Mouse (Mus musculus) yolk sac, embryonic 10.5 days (tissue): ENCODE data around the gene Hoxd9.

Experiments
- DNase-seq: peaks from one replicate; pipeline ENCODE4 v3.0.0-alpha.2; 2017; ENCODE audit warnings: low spot score

Gene Hoxd9

GRCm38 (mm10) chr2:74713239-74714150 is 16.0 kb downstream of the Hoxd9 start:
- DNase-seq, result no peak

GRCm38 (mm10) chr2:74714156-74714789 is 16.7 kb downstream of the Hoxd9 start:
- DNase-seq, result no peak

- no peak for DNase-seq
These were observed 17.4 kb downstream of the Hoxd9 start for GRCm38 (mm10) chr2:74714881-74715280.

DNA sequence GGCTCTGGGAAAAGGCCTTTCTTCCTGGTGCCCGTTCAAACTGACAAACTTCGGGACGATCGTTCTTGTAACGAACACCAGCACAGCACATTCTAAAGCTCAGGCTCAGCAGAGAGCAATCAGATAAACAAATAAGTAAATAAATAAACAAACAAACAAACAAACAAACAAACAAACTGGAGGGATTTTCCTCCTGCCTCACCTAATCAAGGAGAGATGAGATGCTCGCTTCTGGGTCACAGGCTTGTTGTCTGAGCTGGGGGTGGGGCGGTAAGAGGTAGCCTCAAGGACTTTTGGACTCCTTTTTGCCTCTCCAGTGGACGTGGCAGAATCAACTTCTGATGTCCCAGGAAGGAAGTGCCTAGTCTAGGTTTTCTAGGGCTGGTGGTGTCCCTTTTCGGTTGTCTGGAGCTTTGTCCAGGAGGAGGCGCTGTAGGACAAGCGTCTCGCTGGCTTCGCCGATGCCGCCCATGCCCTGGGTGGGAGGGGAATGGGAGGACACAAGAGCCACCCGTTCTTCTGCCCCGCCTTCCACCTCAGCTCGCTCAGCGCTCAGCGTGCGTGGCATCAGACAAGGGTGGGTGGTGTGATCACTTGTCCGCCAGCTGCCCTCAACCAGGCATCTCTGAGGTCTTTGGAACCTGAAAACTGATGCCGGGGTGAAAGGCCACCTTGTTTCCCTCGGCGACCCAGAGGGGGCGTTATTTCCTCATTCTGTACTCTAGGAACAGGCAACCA is 18.1 kb downstream of the Hoxd9 start:
- DNase-seq, result peak; percentile 83

DNA sequence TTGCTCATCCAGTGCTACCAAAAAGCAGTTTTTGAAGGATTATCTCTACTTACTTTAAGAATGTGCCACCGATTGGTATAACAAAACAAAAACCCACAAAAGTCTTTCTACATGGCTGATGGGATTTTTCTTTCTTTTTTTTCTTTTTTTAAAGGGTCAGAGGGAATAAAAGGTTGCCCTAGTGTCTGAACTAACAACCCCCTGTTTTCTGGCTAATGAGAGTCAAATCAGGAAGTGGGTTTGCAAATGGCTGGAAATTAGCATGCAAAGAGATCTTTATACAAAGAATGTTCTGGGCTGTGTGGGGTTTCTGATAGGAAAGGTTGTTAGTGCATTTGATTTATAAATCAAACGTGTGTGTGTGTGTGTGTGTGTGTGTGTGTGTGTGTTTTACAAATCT is 22.9 kb downstream of the Hoxd9 start:
- DNase-seq, result no peak

GRCm38 (mm10) chr2:74720955-74721491 is 23.5 kb downstream of the Hoxd9 start:
- no peak for DNase-seq

DNA sequence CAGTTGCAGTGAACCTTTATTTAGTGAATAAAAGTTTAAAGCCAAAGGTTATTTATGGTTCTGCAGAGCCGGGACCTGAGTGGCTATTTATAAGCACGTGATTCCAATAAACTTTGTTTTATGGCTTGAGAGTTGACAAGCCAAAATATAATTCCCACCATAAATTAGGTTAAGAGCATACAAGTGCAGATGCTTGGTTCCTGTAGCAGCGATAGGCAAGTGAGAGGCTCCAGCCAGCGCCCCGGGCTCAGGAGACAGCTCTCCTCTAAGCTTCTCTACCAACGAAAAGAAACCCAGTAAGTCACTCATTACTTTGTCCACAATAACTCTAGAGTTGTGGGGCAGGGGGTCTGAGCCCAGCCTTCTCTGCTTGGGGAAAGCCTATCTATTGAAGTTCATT is 24.4 kb downstream of the Hoxd9 start:
- no peak for DNase-seq

- DNase-seq, result no peak
These were observed 25.4 kb downstream of the Hoxd9 start for GRCm38 (mm10) chr2:74722949-74723348.

DNA sequence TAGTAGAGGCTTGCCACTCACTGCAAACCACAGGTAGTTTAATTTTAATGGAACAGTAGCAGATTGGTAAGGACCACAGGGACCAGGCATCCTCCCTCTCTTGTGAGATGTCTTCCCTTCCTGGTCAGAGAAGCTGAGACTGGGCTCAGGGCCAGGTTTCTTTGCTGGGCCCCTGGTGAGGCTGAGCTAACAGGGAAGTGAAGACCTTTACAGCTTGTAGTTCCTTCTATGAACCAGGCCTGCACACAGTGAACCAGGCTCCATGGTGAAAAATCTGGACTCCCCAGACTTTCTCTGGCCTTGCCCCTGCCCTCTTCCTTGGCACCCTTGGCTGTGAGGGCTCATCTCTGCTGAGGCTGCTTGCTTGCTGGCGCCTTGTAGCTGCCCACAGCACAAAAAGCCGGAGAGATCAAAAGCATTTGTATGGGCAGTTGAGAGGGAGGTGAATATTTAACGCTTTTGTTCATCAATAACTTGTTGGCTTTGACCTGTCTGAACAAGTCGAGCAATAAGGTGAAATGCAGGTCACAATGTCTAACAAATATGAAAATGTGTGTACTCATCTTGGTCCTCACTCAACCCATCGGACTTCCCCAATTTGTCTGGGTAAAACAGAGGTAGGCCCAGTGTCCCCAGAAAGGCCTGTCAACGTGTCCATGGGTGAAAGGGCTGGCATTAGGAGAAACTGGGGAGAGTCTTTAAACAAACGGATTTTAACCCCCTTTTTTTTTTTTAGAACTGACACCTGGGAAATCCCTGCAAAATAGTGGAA is 26.9 kb downstream of the Hoxd9 start:
- no peak for DNase-seq

- DNase-seq, result no peak
These were observed 27.6 kb downstream of the Hoxd9 start for GRCm38 (mm10) chr2:74725171-74725570.

GRCm38 (mm10) chr2:74726551-74726950 is 29.0 kb downstream of the Hoxd9 start, which contains the start of gene Gm28230:
Gene Gm28230 (plus strand): TSS chr2:74726728.
- no peak for DNase-seq

DNA sequence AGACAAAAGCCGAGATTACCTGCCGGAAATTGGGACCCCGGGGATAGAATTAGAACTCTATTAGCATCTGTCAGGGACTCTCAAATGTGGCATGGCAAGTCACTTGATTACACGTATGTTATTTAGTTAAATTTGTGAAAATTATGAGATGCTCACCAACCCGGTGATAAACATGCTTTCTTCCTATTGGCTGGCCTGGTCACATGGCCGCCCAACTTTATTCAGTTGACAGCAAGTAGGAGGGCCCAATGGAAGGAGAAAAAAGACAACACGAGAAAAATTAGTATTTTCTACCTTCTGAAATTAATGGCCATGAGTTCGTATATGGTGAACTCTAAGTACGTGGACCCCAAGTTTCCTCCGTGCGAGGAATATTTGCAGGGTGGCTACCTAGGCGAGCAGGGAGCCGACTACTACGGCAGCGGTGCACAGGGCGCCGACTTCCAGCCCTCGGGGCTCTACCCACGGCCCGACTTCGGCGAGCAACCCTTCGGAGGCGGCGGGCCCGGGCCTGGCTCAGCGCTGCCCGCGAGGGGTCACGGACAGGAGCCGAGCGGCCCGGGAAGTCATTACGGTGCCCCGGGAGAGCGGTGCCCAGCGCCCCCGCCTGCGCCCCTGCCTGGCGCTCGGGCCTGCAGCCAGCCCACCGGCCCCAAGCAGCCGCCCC is 29.6 kb downstream of the Hoxd9 start:
- DNase-seq, result no peak

GRCm38 (mm10) chr2:74727640-74728302 is 30.2 kb downstream of the Hoxd9 start:
- no peak for DNase-seq

GRCm38 (mm10) chr2:74728303-74728680 is 30.8 kb downstream of the Hoxd9 start:
- DNase-seq, result no peak

DNA sequence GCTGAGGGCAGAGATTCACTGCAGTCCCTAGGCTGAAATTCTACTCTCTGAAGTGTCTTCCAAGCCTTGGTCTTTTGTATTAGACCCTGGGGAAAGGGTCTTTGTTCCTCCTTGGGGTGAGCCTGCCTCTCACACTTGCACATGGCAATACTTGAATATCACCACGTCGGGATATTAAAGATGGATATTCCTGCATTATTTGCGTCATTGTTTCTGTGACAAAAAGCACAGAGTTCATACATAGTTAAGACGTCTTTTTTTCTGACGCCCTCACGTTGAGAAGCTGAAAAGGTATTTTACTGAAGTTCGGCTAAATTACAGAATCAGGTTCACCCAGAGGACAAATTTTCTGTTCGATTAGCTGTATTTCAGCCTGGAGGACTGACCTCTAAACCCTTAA is 32.8 kb downstream of the Hoxd9 start:
- no peak for DNase-seq

DNA sequence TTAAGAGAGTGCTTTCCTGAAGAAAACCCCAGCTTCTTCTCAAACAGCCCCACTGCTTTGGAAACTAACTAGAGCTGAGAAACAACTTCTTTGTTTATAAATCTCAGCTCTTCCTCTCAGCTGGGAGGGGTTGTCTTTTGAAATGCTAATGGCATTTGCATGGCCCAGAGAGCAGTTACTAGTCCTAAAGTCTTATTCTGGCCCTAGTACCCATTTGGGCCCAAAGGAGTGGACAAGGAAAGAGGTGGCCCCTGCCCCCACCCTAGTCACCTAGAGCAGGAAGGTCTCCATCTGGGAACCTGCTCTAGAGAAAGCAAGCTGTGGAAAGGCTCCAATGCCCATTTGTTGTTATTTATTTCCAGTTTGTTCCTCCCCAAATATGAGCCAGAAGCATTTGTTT is 33.5 kb downstream of the Hoxd9 start:
- no peak for DNase-seq

- DNase-seq, result no peak
These were observed 34.4 kb downstream of the Hoxd9 start for GRCm38 (mm10) chr2:74731799-74732512.

DNA sequence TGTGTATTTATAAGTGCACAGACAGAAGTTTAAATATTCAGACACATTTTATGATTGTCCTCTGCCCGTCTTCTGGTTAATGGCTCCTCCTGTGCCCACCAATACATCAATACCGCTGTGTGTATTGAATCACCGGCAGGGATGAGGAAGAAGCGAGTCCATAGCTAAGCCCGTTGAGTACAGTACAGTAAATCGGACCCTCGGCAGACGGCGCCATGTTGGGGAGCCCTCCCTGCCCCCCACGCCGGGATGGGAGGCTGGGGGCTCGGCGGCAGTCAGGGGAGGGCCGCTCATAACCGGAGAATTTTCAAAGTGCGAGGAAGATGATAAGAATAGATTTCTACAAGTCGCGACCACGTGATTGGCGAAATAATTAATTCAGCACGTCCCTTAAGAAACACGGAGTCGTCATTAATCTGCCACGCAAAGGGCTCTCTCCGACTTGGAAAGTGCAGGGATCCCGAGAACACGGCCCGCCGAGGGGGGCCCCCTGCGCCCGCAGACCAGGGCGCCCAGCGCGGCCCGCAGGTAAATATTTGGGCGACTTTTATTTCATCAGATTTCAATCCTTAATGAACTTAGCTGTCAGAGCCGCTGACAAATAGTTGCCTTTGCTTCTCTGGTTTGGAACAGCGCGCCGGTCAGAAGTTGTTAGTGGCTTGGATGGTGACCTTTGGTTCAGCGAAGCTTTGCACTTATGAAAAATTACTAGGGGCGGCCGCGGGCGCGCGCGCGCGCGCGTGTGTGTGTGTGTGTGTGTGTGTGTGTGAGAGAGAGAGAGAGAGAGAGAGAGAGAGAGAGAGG is 35.2 kb downstream of the Hoxd9 start:
- DNase-seq, result no peak

DNA sequence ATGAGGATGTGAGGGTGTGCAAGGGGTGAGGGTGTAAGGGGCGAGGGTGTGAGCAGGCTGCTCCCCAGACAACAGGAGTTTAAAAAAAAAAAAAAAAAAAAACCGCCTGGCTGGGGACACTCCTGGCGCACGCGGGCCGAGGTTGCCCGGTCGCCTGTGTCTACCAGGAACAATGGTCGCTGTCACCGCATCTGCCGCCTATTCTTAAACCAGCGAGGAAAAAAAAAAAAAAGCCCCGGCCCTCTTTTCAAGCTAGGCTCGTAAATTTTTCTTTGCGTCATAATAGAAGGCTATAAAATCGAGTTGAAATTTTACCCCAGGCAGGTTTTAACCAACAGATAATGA is 35.8 kb downstream of the Hoxd9 start:
- peak; percentile 3 for DNase-seq
